In the genomic region with DNA sequence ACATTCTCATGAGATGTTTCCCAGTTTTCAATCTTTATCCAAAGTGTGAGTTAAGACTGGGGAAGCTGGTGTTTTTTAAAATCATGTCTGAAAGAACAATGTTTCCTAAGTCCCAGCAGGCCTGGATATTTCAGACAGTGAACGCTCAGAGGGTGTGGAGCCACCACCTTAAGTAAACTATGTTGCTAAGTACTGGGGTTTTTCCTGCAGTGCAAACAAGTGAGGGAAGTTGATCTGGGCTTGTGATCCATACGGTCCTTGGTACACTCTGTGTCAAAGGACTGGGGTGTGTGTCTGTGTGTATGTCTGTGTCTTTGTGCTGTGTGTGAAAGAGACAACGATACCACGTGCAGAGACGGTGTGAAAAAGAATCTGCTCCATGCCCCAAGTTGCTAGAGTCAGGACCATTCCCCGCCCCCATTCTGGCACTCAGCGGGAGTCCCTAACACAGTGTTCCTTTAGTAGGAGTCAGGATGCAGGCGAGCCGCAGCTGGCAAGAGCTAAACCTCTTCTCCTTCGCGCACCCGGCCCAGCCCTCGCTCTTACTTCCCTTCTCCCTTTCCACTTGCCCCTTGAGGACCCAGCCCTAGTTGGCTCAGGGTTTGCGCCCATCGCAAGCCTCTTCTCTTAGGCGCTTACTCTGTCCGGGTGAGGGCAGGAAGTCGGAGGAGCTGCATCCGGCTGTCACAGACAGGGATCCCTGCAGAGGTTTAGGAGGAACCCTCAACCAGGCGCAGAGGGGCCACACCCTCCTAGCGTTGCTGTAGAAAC, we compare ENCODE assay signal across 8 mouse cellular contexts. TPM values are rescaled to one million over a fixed set of nuclear protein-coding genes. Genes with fewer than 3 reads are reported as not detected.
DNase-seq lines count a peak whose midpoint lies in the region; ATAC-seq lines count a peak whose summit lies in the region.

Dyrk4 (minus strand) TSS at position 729 of the 771 bp plus-strand sequence.

- H3K4me1 ChIP-seq in kidney, embryonic 16.5 days (ENCODE audit: insufficient read depth, low read length): 0 out of 2 replicates have a peak, but pooled peaks cover 4% of the 10 kb centered on the region
- H3K4me1 ChIP-seq in stomach, embryonic 15.5 days: no peaks in the 10 kb centered on the region

- peaks cover 38% of the 10 kb centered on the region for H3K36me3 ChIP-seq in kidney, embryonic 16.5 days (ENCODE audit: insufficient read depth, low read length)
- H3K36me3 ChIP-seq in stomach, embryonic 15.5 days: peaks cover 23% of the 10 kb centered on the region

- peak within 1 kb of the TSS; percentile 38 for H3K4me2 ChIP-seq in kidney, embryonic 16.5 days (replicated peaks; ENCODE audit: low read depth, low read length)
- H3K4me2 ChIP-seq in stomach, embryonic 15.5 days: peak within 1 kb of the TSS; percentile 44

- H3K9ac ChIP-seq in kidney, embryonic 16.5 days (replicated peaks; ENCODE audit: low read length): peak within 1 kb of the TSS; percentile 35; the same call in 1 of the 2 replicates
- H3K9ac ChIP-seq in stomach, embryonic 15.5 days: no peak within 1 kb of the TSS

- 13% methylated on average over 21 of the region's 21 CpGs for WGBS in kidney, embryonic 16.5 days
- WGBS in stomach, embryonic 15.5 days: 9% methylated on average over 21 of the region's 21 CpGs

- peak within 1 kb of the TSS; percentile 16; the same call in 1 of the 2 replicates for H3K4me3 ChIP-seq in kidney, embryonic 16.5 days (ENCODE audit: low read length)
- H3K4me3 ChIP-seq in stomach, embryonic 15.5 days (replicated peaks): peak within 1 kb of the TSS; percentile 23; the same call in 1 of the 2 replicates

- no peaks in the 10 kb centered on the region for H3K9me3 ChIP-seq in kidney, embryonic 16.5 days (ENCODE audit: low read length)
- no peaks in the 10 kb centered on the region for H3K9me3 ChIP-seq in stomach, embryonic 15.5 days

- peak; percentile 59; the same call in 1 of the 2 replicates for ATAC-seq in kidney, embryonic 16.5 days (ENCODE audit: low FRiP score, low TSS enrichment)
- ATAC-seq in stomach, embryonic 15.5 days (ENCODE audit: insufficient read depth, low FRiP score, low read depth): peak; percentile 96

- no peaks in the 10 kb centered on the region for H3K27me3 ChIP-seq in kidney, embryonic 16.5 days (ENCODE audit: insufficient read depth, low read length)
- no peaks in the 10 kb centered on the region for H3K27me3 ChIP-seq in stomach, embryonic 15.5 days (replicated peaks)

- H3K27ac ChIP-seq in kidney, embryonic 16.5 days (ENCODE audit: low read length): no peak within 1 kb of the TSS
- H3K27ac ChIP-seq in stomach, embryonic 15.5 days: peak within 1 kb of the TSS; percentile 83

- no peak for DNase-seq in kidney, adult 9 months
- DNase-seq in c-Kit-positive CD71-negative TER-119-negative erythroid progenitor cells, embryonic 14.5 days (ENCODE audit: low read depth): peak; percentile 19
- DNase-seq in heart, adult 9 months (ENCODE audit: low spot score in 2 of 2): peak; percentile 19 to 48
- peak; percentile 50 for DNase-seq in kidney, postnatal 10 days
- DNase-seq in lung, postnatal 14 days: peak; percentile 38
- DNase-seq in left cerebral cortex, adult 8-10 months (ENCODE audit: low spot score in 2 of 2): no peak

RNA-seq across cellular contexts. Expression of gene Dyrk4, which starts in this region (rescaled TPM):
- polyA plus RNA-seq in kidney, embryonic 16.5 days (2015; fragmentation: Nextera tagmentation; extraction: Ambion mirVana): not detected in 2 replicates
- 0.14 TPM in 1 of 2 replicates, not detected in the other for polyA plus RNA-seq in stomach, embryonic 15.5 days (2015; fragmentation: Nextera tagmentation; extraction: Ambion mirVana)
- under 1 TPM in 3 of 4 experiments, not detected in 1; 0.30 to 0.49 (median 0.41) TPM for total RNA-seq in left cerebral cortex, adult 8-10 months (2022)

Comparison
In these comparisons a context has a peak if more than half of its experiments do, and no peak if none do; other contexts are left out.
1. DNase-seq: peak in c-Kit-positive CD71-negative TER-119-negative erythroid progenitor cells, embryonic 14.5 days (single experiment), heart, adult 9 months (2 of 2), kidney, postnatal 10 days (single experiment) and lung, postnatal 14 days (single experiment); none in kidney, adult 9 months (single experiment) and left cerebral cortex, adult 8-10 months (0 of 2).
2. Peak in ATAC-seq, H3K4me3 ChIP-seq, H3K9ac ChIP-seq and H3K4me2 ChIP-seq in kidney, embryonic 16.5 days; RNA of the gene not detected or under 1 TPM.
3. Peak in ATAC-seq, H3K4me3 ChIP-seq, H3K27ac ChIP-seq and H3K4me2 ChIP-seq in stomach, embryonic 15.5 days; RNA of the gene not detected or under 1 TPM.